Mouse (Mus musculus): ENCODE data around the gene Cers4.

DNA sequence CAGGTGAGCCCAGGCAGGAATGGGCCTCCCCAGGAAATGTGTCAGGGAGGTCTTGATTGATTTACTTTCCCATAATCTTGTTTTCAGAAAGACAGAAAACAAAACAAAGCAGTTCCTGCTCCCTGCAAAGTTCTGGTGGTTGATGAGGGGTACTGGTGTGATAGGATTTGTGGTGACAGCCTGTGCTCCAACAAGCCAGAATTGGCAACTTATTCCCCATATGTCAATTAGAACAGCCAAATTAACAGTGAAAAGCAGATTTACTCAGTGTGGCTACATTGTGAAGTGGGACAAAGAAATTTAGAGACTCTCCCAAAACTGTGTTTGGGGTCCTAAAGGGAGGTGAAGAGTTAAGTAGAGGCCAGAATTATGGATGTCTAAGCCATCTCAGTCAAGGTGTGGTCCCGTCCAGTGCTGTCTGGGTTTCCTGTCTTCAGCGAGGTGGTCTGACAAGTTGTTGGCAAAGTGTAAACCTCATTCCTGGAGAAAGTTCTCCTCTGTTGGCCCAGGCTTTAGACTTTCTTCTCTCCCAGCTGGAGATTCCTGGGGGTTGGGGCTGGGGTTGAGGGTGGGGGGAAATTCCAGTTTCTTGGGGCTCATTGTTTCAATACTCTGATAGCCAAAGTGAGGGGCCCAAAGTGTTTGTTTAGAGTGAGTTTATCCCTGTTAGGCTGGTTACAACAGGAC lies 18.7 kb downstream of the Cers4 start:
- TF ChIP-seq EP300 (IDR thresholded peaks at IDR 0.05; ENCODE audit: low read depth) (no peak), CTCF (IDR thresholded peaks at IDR 0.05; ENCODE audit: low read depth) (no peak)

All from heart, postnatal 0 days (tissue).